Mouse (Mus musculus) pancreas, adult 10 weeks (tissue): Measurements from ENCODE around the gene Pttg1. TPM values are rescaled to one million over a fixed set of nuclear protein-coding genes. Genes with fewer than 3 reads are reported as not detected.

Experiments used
- polyA plus RNA-seq: library from polyadenylated mRNA; stranded (reverse); fragments of 350-450 nt; fragmentation: Illumina TruSeq; extraction: RNeasy Lipid Tissue Mini Kit (QIAGEN cat#74804); gene quantifications from one replicate; pipeline ENCODE4 v1.2.3, GENCODE M21; 2015; ENCODE audit warnings: low read depth, low replicate concordance; ENCODE audit not compliant: insufficient read depth

Pttg1 gene
- 22.2 TPM for polyA plus RNA-seq

DNA sequence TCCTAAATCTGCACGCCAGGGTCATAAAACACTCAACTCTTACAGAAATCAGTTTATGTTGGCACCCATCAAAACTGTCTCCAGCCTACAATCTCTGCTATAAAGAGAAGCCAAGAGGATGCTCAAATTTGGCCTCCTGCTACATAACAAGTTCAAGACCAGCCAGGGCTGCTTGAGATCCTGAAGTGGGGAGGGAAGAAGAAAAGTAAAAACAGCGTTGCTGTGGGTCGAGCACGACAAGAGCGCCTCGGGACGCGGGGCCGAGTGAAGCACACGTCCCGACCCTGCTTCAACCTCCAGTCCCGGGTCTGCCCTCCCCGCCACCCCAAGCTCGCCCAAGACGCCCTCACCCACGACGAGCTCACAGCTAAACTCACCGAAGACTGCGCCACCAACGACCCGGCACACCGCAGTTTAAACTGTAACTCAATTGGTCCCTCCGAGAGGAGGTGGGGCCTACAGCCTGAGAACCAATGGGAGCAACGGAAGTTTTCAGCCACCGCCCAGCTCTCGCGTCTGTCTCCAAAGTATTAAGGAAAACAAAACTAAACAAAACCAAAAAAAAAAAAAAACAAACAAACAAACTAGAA lies at the start of gene Pttg1:
TSS of gene Pttg1 (minus strand) at position 428 of the 590 bp plus-strand sequence.

DNA sequence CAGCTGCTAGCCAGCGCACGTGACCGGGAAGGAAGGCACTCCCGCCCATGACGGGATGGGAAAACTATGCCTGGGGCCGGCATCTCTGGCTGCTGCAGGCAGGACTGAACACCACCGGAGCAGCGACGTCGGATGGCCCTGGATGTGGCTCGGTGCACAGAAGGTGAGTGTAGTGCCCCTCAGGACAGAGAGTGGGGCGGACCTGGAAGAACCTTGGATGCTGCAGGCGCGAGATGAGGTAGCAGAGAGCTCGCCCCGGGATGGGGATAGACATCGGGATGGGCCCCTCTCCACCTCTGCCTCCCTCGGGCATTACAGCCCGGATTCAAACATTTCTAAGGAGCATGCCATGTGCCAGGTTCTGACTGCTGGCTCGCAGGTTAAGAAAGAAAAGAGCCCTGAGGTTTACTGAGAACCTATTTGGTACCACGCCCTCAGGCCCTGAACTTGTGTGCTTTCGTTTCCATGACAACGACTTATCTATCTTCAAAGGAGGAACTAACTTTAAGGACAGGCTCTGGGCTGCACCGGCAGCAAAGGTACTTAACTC lies 48.2 kb upstream of the Pttg1 start, which contains the start of gene C1qtnf2:
TSS of gene C1qtnf2 (plus strand) at position 52 of the 550 bp plus-strand sequence.

DNA sequence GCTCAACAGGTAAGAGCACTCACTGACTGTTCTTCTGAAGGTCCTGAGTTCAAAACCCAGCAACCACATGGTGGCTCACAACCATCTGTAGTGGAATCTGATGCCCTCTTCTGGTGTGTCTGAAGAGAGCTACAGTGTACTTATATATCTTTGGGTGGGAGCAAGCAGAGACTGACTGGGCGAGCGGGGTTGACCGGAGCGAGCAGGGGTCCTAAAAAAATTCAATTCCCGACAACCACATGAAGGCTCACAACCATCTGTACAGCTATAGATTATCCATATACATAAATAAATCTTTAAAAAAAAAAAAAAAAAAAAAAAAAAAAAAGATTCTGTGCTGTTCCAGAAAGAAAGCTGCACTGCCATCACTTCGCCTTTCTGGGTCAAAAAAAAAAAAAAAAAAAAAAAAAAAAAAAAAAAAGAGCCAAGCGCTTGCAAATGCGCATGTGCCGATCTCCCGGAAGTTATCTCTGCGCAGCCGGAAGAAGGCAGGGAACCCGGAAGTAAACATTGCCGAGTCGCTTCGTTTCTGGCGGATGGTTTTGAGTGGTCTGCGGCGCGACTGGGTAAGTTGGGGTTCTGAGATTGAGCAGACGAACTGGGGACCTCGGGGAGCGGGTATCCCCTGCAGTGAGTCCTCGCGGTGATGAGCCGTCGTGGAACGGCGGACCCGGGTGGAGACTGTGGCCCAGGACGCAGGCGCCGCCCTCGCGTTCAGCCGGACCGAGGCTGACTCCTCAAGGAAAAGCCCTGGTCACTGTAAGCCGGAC lies 7.4 kb upstream of the Pttg1 start, which contains the start of gene Slu7:
TSS of gene Slu7 (plus strand) at position 491 of the 770 bp plus-strand sequence.

Other genes with a start within 250 kb of the Pttg1 start
- 7.8 TPM for gene Slu7, start 7.5 kb upstream of the Pttg1 start, polyA plus RNA-seq
- 3.0 TPM for gene C1qtnf2, start 48.0 kb upstream of the Pttg1 start, polyA plus RNA-seq
- gene Ccnjl, start 102.5 kb upstream of the Pttg1 start, polyA plus RNA-seq, result 0.70 TPM
- not detected for gene 4933415A04Rik, start 160.8 kb upstream of the Pttg1 start, polyA plus RNA-seq
- gene Fabp6, start 175.3 kb upstream of the Pttg1 start, polyA plus RNA-seq, result not detected